Mouse (Mus musculus): ENCODE results near the gene 1810010H24Rik. TPM values are rescaled to one million over a fixed set of nuclear protein-coding genes. Genes with fewer than 3 reads are reported as not detected.

Gene 1810010H24Rik
- polyA plus RNA-seq, 1 experiment, result not detected

GRCm38 (mm10) chr11:107063067-107063466 is 37.6 kb downstream of the 1810010H24Rik start:
- 90% methylated on average over 3 of the region's 3 CpGs for WGBS
- H3K27ac ChIP-seq (ENCODE audit: control insufficient read depth, insufficient read depth, low read depth, low read length, poor library complexity), result no peak overlapping the region
- H3K4me3 ChIP-seq (replicated peaks; ENCODE audit: control insufficient read depth, low read depth, low read length), result no peak overlapping the region
- TF ChIP-seq POLR2A (IDR thresholded peaks at IDR 0.05; ENCODE audit: borderline replicate concordance, control insufficient read depth, low read depth, low read length), result no peak
- no peak for TF ChIP-seq CTCF (IDR thresholded peaks at IDR 0.05; ENCODE audit: control insufficient read depth, insufficient read depth, low read length)
- no peaks in the 10 kb centered on the region for H3K4me1 ChIP-seq (ENCODE audit: control insufficient read depth, insufficient read depth, low read length)

GRCm38 (mm10) chr11:107064590-107064989 is 39.1 kb downstream of the 1810010H24Rik start:
- TF ChIP-seq CTCF (IDR thresholded peaks at IDR 0.05; ENCODE audit: control insufficient read depth, insufficient read depth, low read length), result no peak
- TF ChIP-seq POLR2A (IDR thresholded peaks at IDR 0.05; ENCODE audit: borderline replicate concordance, control insufficient read depth, low read depth, low read length), result no peak
- no peaks in the 10 kb centered on the region for H3K4me1 ChIP-seq (ENCODE audit: control insufficient read depth, insufficient read depth, low read length)
- WGBS, result 90% methylated on average over 1 of the region's 1 CpGs
- H3K27ac ChIP-seq (ENCODE audit: control insufficient read depth, insufficient read depth, low read depth, low read length, poor library complexity), result no peak overlapping the region
- H3K4me3 ChIP-seq (replicated peaks; ENCODE audit: control insufficient read depth, low read depth, low read length), result no peak overlapping the region

GRCm38 (mm10) chr11:107065216-107065785 is 39.8 kb downstream of the 1810010H24Rik start:
- 87% methylated on average over 11 of the region's 11 CpGs for WGBS
- TF ChIP-seq POLR2A (IDR thresholded peaks at IDR 0.05; ENCODE audit: borderline replicate concordance, control insufficient read depth, low read depth, low read length), result no peak
- TF ChIP-seq CTCF (IDR thresholded peaks at IDR 0.05; ENCODE audit: control insufficient read depth, insufficient read depth, low read length), result no peak
- H3K4me3 ChIP-seq (replicated peaks; ENCODE audit: control insufficient read depth, low read depth, low read length), result no peak overlapping the region
- H3K4me1 ChIP-seq (ENCODE audit: control insufficient read depth, insufficient read depth, low read length), result no peaks in the 10 kb centered on the region
- H3K27ac ChIP-seq (ENCODE audit: control insufficient read depth, insufficient read depth, low read depth, low read length, poor library complexity), result no peak overlapping the region

Other genes starting within 250 kb of the 1810010H24Rik start
- gene Polg2, start 246.1 kb upstream of the 1810010H24Rik start, polyA plus RNA-seq (2011; ENCODE audit: insufficient read depth, insufficient read length, low replicate concordance, missing spikeins), result 4.9 and 6.1 TPM in 2 replicates
- 448 and 600 TPM in 2 replicates for gene Ddx5, start 236.5 kb upstream of the 1810010H24Rik start, polyA plus RNA-seq (2011; ENCODE audit: insufficient read depth, insufficient read length, low replicate concordance, missing spikeins)
- gene Cep95, start 236.4 kb upstream of the 1810010H24Rik start, polyA plus RNA-seq (2011; ENCODE audit: insufficient read depth, insufficient read length, low replicate concordance, missing spikeins), result 39.6 and 53.9 TPM in 2 replicates
- gene Smurf2, start 105.0 kb upstream of the 1810010H24Rik start, polyA plus RNA-seq (2011; ENCODE audit: insufficient read depth, insufficient read length, low replicate concordance, missing spikeins), result 12.4 and 34.6 TPM in 2 replicates
- gene Kpna2, start 26.1 kb upstream of the 1810010H24Rik start, polyA plus RNA-seq (2011; ENCODE audit: insufficient read depth, insufficient read length, low replicate concordance, missing spikeins), result 46.9 and 70.5 TPM in 2 replicates
- gene Bptf, start 106.4 kb downstream of the 1810010H24Rik start, polyA plus RNA-seq (2011; ENCODE audit: insufficient read depth, insufficient read length, low replicate concordance, missing spikeins), result 37.4 and 43.4 TPM in 2 replicates
- 8.4 and 27.2 TPM in 2 replicates for gene Nol11, start 163.7 kb downstream of the 1810010H24Rik start, polyA plus RNA-seq (2011; ENCODE audit: insufficient read depth, insufficient read length, low replicate concordance, missing spikeins)

Data from bone marrow, adult 2 months (tissue).